Mouse (Mus musculus) embryonic fibroblast, embryonic 13.5 days (primary cell): ENCODE results near the gene Tanc1.

Source experiments
- CTCF ChIP-seq: IDR thresholded peaks from 2 replicates; pipeline ENCODE4 v1.5.1; 2011; ENCODE audit warnings: mild to moderate bottlenecking, control low read depth, low read length, moderate library complexity, borderline replicate concordance; ENCODE audit not compliant: insufficient read depth
- POLR2A ChIP-seq: IDR thresholded peaks from 2 replicates; pipeline ENCODE4 v1.6.1; 2011; ENCODE audit warnings: low read depth, mild to moderate bottlenecking, control low read depth, low read length, moderate library complexity

- TF ChIP-seq CTCF (no peak), POLR2A (no peak)
These were observed 213.5 kb downstream of the Tanc1 start for GRCm38 (mm10) chr2:59825380-59825779.
